Mouse (Mus musculus): ENCODE results near the gene Fam172a. TPM values are rescaled to one million over a fixed set of nuclear protein-coding genes. Genes with fewer than 3 reads are reported as not detected.
A peak's percentile ranks its signal among the peaks of the same experiment; 100 is the strongest.

Fam172a gene
- polyA plus RNA-seq, 1 experiment, result 20.6 TPM

DNA sequence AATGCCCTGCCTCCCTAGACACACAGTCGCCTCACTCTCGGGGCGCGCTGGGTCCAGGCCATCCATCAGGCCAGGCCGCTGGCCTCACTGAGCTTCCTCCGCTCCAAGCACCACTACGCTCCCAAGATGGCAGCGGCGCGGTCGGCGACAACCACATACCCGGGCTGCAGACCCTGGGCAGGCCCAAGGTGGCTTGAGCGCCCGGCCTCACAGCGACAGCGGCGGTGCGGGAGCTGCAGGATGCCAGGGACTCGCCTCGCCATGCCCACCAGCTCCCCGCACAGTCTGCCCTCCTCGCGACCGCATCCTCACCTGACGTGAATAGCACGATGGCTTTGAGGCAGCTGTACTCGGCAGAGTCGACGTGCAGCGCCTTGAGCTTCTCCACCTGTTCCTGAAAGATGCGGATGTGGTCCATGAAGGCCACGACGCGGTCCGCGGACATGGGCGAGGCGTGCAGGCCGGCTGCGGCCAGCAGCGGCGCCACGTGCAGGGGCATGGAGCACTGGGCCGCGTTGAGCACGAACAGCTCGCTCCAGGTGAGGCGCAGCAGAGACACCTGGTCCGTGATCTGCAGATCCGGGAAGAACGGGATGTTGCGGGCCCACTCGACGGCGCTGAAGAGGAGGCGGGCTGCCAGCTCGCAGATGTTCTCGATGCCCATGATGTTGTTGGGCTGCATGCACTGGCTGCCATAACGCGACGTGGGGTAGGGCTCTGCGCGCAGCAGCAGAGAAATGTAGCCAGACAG lies 493.2 kb downstream of the Fam172a start:
- peak; percentile 71 for DNase-seq (ENCODE audit: low read depth)
- no peak for TF ChIP-seq POLR2A (IDR thresholded peaks at IDR 0.05; ENCODE audit: borderline replicate concordance, extremely low read depth, insufficient read depth, insufficient read length, poor library complexity, severe bottlenecking)
- TF ChIP-seq CTCF (IDR thresholded peaks at IDR 0.05; ENCODE audit: borderline replicate concordance, extremely low read depth, insufficient read depth, insufficient read length), result no peak

DNA sequence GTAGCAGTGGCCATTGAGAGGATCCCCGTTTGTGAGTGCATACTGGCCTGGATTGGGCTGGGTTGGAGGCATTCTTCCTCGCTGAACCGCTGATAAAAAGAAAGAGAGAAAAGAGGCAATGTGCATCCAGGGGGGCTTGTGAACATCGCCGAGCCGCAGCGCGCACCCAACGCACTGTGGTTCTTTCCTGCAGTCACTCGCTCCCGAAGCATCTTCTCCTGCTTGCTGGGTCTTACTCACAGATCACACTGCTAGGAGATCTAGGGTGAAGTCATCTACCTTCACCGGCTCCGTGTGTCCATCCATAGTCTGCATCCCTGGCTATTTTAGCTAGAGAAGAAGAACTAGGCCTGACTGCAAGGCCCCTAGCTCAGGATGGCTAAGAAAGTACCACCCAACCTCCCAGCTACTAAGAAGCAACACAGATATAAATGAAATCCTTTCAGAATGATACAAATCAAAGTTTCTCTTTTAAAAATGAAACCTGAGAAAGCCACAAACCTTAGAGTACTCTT lies 493.8 kb downstream of the Fam172a start:
- TF ChIP-seq CTCF (IDR thresholded peaks at IDR 0.05; ENCODE audit: borderline replicate concordance, extremely low read depth, insufficient read depth, insufficient read length) (no peak), POLR2A (IDR thresholded peaks at IDR 0.05; ENCODE audit: borderline replicate concordance, extremely low read depth, insufficient read depth, insufficient read length, poor library complexity, severe bottlenecking) (no peak)
- peak; percentile 69 for DNase-seq (ENCODE audit: low read depth)

DNA sequence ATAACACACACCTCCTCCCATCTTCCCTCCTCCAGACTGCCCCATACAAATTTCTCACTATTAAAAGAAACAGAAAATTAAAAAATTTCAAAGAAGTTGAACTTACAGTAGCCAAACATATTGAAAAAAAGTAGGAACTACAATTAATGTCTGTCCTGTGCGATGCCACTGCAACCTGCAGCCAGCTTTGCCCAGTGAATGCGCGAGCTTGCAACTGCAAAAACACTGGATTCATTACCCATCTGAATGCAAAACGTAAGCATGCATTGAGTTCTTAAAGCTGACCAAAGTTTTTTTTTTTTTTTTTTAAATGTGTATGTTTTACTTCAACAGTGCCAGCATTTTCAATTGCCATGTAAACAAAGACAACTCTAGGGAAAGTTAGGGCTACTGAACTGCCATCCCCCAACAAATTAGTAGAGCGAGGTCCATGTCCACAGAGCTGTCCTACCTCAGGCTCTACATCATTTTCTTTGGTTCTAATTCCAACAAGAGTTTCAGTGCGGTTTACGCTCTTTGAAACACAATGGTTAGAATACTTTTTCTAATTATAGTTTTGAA lies 494.5 kb downstream of the Fam172a start:
- peak; percentile 69 for DNase-seq (ENCODE audit: low read depth)

DNA sequence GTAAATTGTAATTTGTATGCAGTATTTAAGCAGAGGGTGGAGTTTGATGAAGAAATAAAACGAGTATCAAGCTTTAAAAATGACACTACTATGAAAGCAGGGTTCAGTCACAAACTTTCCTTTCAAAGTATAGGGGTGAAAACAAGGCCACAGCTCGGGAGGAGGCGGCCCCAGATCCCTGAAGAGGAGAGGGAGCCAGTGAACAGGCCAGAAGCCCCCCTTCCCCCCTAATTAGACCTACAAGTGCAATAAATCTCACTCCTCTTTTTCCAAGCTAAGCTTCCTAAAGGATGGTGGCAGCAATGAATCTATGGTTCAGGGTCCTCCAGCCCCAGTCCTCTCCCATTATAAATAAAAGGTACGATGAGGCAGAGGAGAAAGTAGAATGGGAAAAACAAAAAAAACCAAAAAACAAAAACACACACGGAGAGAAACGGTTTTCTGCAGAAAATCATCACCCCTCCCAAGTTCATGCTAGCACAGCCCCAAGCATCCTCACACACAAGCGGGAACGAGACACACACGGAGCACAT lies 495.5 kb downstream of the Fam172a start:
- TF ChIP-seq CTCF (IDR thresholded peaks at IDR 0.05; ENCODE audit: borderline replicate concordance, extremely low read depth, insufficient read depth, insufficient read length), result no peak
- no peak for TF ChIP-seq POLR2A (IDR thresholded peaks at IDR 0.05; ENCODE audit: borderline replicate concordance, extremely low read depth, insufficient read depth, insufficient read length, poor library complexity, severe bottlenecking)
- peak; percentile 78 for DNase-seq (ENCODE audit: low read depth)

More for the DNA sequence above, 494.5 kb downstream of the Fam172a start:
- TF ChIP-seq POLR2A (IDR thresholded peaks at IDR 0.05; ENCODE audit: borderline replicate concordance, extremely low read depth, insufficient read depth, insufficient read length, poor library complexity, severe bottlenecking), result no peak
- no peak for TF ChIP-seq CTCF (IDR thresholded peaks at IDR 0.05; ENCODE audit: borderline replicate concordance, extremely low read depth, insufficient read depth, insufficient read length)

DNA sequence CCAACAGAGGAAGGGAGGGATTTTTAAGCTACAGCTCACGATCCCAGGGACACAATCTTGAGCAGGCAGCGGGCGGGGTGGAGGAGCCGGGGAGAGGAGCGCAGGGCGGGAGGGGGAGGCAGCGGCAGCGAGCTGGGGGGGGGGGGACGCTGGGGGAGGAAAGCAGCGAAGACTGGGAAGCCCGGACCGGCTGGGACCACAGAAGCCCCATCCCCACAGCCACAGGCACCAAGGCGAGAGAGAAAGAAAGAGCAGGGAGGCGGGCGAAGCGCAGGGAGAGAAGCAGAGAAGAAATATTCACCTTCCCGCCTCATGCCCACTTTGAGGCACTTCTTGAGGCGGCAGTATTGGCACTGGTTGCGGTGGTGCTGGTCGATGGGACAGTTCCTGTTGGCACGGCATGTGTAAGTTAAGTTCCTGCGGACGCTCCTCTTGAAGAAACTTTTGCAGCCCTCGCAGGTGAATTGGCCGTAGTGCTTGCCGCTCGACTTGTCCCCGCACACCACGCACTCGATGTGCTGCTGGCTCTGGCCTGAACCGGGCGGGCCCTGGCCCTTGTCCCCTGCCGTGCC lies 496.1 kb downstream of the Fam172a start:
- TF ChIP-seq POLR2A (IDR thresholded peaks at IDR 0.05; ENCODE audit: borderline replicate concordance, extremely low read depth, insufficient read depth, insufficient read length, poor library complexity, severe bottlenecking) (no peak), CTCF (IDR thresholded peaks at IDR 0.05; ENCODE audit: borderline replicate concordance, extremely low read depth, insufficient read depth, insufficient read length) (no peak)
- peak; percentile 74 for DNase-seq (ENCODE audit: low read depth)

DNA sequence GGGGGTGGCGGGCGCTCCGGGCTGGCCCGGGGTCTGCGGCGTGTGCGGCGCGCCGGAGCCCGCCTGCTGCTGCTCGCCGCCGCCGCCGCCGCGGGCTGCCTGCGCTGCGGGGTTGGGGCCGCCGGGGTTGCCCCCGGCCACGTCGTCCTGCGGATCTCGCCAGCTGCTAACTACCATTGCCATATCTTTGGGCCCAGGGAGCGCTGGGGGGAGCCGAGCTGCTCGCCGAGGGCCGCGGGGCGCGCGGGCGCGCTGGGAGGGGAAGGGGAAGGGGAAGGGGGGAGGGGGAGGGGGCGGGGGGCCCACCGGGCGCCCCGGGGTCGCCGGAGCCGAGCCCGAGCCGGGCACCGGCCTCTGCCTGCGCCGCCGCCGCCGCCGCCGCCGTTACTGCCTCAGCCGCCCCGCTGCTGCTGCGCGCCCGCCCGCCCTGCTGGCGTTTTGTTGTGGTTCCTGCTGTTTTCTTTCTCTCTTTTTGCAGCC lies 496.6 kb downstream of the Fam172a start:
- TF ChIP-seq POLR2A (IDR thresholded peaks at IDR 0.05; ENCODE audit: borderline replicate concordance, extremely low read depth, insufficient read depth, insufficient read length, poor library complexity, severe bottlenecking) (no peak), CTCF (IDR thresholded peaks at IDR 0.05; ENCODE audit: borderline replicate concordance, extremely low read depth, insufficient read depth, insufficient read length) (no peak)
- peak; percentile 61 for DNase-seq (ENCODE audit: low read depth)

DNA sequence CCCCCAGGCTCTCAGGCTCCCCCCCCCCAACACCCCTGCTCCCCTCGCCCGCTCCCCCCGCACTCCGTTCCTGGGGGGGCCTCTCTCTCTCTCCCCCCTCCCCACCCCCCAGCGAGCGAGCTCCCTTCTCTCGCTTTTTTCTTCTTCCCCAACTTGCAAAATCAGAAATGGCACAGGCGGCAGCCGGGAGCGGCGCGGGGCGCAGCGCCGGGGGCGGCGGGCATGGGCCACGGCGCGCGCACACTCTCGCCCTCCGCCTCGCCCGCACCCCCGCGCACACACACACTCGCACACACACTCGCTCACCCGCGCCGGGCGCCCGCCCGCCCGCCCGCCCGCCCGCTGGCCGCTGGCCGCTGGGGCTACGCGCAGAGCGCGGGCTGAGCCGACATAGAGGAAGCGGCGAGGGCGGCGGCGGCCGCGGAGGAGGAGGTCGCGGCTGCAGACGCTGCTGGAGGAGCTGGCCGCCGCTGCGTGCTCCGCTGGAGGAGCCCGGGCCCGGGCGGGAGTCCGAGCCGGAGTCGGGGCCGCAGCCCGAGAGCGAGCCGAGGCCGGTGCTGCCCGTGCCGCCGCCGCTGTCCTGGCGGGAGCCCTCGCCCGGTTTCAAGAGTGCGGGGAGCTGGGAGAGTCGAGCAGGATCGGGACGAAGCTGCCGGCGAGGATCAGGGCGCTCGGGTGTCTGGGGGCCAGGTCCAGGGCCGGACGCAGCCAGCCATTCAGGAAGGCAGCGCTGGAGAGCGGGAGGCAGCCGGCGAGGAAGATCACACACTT lies 497.2 kb downstream of the Fam172a start:
- DNase-seq (ENCODE audit: low read depth), result peak; percentile 78
- TF ChIP-seq POLR2A (IDR thresholded peaks at IDR 0.05; ENCODE audit: borderline replicate concordance, extremely low read depth, insufficient read depth, insufficient read length, poor library complexity, severe bottlenecking) (0 out of 2 replicates have a peak, but pooled peaks have one; percentile 6), CTCF (IDR thresholded peaks at IDR 0.05; ENCODE audit: borderline replicate concordance, extremely low read depth, insufficient read depth, insufficient read length) (no peak)

DNA sequence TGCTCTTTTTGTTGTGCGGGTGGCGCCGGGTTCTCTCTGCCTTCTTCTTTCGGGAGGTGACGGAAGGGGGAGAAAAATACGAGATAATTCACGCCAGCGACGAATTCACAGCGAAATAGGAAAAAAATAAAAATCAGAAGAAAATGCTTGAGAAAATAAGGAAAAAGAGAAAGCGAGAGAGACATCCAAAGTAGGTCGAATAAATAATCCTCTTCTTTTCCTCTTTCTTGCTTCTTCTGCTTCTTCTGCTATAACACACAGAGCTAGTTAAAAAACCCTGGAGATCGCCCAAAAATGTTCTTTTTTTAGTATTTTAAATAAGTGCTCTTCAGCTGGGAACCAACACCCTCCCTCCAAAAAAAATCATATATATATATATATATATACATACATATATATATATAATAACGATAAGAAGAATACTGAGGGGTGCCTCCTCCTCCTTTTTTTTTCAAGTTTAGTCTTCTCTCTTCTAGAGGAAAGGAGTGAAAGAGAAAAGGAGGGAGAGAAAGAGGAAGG lies 497.9 kb downstream of the Fam172a start, which contains the start of gene Nr2f1:
Nr2f1 (minus strand) TSS at position 116 of the 519 bp plus-strand sequence.
- TF ChIP-seq POLR2A (IDR thresholded peaks at IDR 0.05; ENCODE audit: borderline replicate concordance, extremely low read depth, insufficient read depth, insufficient read length, poor library complexity, severe bottlenecking) (no peak), CTCF (IDR thresholded peaks at IDR 0.05; ENCODE audit: borderline replicate concordance, extremely low read depth, insufficient read depth, insufficient read length) (no peak)
- DNase-seq (ENCODE audit: low read depth), result no peak

DNA sequence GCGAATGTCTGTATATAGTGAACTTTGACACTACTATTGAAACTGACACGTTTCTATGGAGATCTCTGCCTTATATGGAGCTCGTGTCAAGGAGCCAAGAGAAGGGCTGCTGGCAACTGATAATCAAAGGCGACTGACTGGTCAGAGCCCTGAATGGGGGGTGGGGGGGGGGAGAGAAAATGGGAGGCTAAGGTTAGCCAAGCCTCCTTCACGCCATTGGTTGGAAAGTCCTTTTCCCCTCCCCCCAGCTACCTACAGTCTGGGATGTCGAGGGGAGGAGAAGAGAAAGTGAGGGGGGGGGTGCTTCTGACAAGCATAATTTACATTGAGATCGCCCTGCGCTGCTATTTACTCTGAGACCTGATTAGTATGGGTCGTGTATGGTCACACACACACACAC lies 498.6 kb downstream of the Fam172a start:
- TF ChIP-seq CTCF (IDR thresholded peaks at IDR 0.05; ENCODE audit: borderline replicate concordance, extremely low read depth, insufficient read depth, insufficient read length) (no peak), POLR2A (IDR thresholded peaks at IDR 0.05; ENCODE audit: borderline replicate concordance, extremely low read depth, insufficient read depth, insufficient read length, poor library complexity, severe bottlenecking) (no peak)
- DNase-seq (ENCODE audit: low read depth), result peak; percentile 99
